Mouse (Mus musculus) myocyte (in vitro differentiated cells): Measurements from ENCODE around the gene Plcd4.
A peak's percentile ranks its signal among the peaks of the same experiment; 100 is the strongest.

Experiments used
- CEBPB ChIP-seq: IDR thresholded peaks from 2 replicates; pipeline ENCODE4 v1.6.1; 2011; ENCODE audit warnings: mild to moderate bottlenecking, moderate library complexity; ENCODE audit not compliant: poor library complexity, insufficient read depth, severe bottlenecking
- E2F4 ChIP-seq: IDR thresholded peaks from one replicate; pipeline ENCODE4 v1.6.1; 2011; ENCODE audit warnings: mild to moderate bottlenecking, control low read depth, moderate library complexity; ENCODE audit not compliant: insufficient read depth
- MAX ChIP-seq: IDR thresholded peaks from one replicate; pipeline ENCODE4 v1.6.1; 2011; ENCODE audit warnings: low read depth, mild to moderate bottlenecking, control low read depth
- MYOD1 ChIP-seq, 3 experiments: IDR thresholded peaks; one replicate each; pipeline ENCODE4 v1.6.1; 2011; ENCODE audit warnings: control low read depth in 2 of 3, low read depth in 2 of 3, mild to moderate bottlenecking in 2 of 3, moderate library complexity in 1 of 3; ENCODE audit not compliant: insufficient read length in 2 of 3, control insufficient read depth in 1 of 3
- MYOG ChIP-seq, 3 experiments: IDR thresholded peaks; one replicate each; pipeline ENCODE4 v1.6.1; 2011; ENCODE audit warnings: control low read depth in 2 of 3, low read depth in 2 of 3, mild to moderate bottlenecking in 2 of 3; ENCODE audit not compliant: insufficient read length in 2 of 3, control insufficient read depth in 1 of 3, insufficient read depth in 1 of 3
- POLR2A ChIP-seq: IDR thresholded peaks from one replicate; pipeline ENCODE4 v1.6.1; 2011; ENCODE audit warnings: low read depth, mild to moderate bottlenecking, control low read depth, moderate library complexity; ENCODE audit not compliant: insufficient read length
- POLR2AphosphoS2 ChIP-seq: IDR thresholded peaks from one replicate; pipeline ENCODE4 v1.6.1; 2011; ENCODE audit warnings: low read depth, control low read depth; ENCODE audit not compliant: insufficient read length
- REST ChIP-seq: IDR thresholded peaks from one replicate; pipeline ENCODE4 v1.6.1; 2011; ENCODE audit warnings: mild to moderate bottlenecking, control low read depth, moderate library complexity; ENCODE audit not compliant: insufficient read depth, insufficient read length
- TCF12 ChIP-seq: IDR thresholded peaks from one replicate; pipeline ENCODE4 v1.6.1; 2011; ENCODE audit warnings: mild to moderate bottlenecking, control low read depth; ENCODE audit not compliant: poor library complexity, insufficient read depth, severe bottlenecking
- TCF3 ChIP-seq: IDR thresholded peaks from one replicate; pipeline ENCODE4 v1.6.1; 2011; ENCODE audit warnings: low read depth, control low read depth; ENCODE audit not compliant: insufficient read length
- USF1 ChIP-seq: IDR thresholded peaks from one replicate; pipeline ENCODE4 v1.6.1; 2011; ENCODE audit warnings: low read depth, mild to moderate bottlenecking, control low read depth, moderate library complexity

GRCm38 (mm10) chr1:74587773-74588445 lies 45.2 kb downstream of the Plcd4 start, which contains the start of the genes Zfp142 and Bcs1l:
- TF ChIP-seq USF1 (no peak), POLR2A (peak; percentile 51), TCF12 (no peak), REST (no peak), MAX (no peak), POLR2AphosphoS2 (peak; percentile 69), E2F4 (peak; percentile 23), MYOD1 (IDR thresholded peaks at IDR 0.05; ENCODE audit: control insufficient read depth in 1 of 3, insufficient read length in 2 of 3, low read depth in 2 of 3) (no peak), MYOG (IDR thresholded peaks at IDR 0.05; ENCODE audit: control insufficient read depth in 1 of 3, insufficient read depth in 1 of 3, insufficient read length in 2 of 3, low read depth in 2 of 3) (no peak), CEBPB (no peak), TCF3 (no peak)
